Mouse (Mus musculus) thymus, adult 18-20 months (tissue): Measurements from ENCODE around the gene Sf3b3.

Source experiments
- DNase-seq, 2 experiments: peaks; one replicate each; pipeline ENCODE4 v3.0.0; 2022; ENCODE audit warnings: mixed read lengths in 2 of 2

Sf3b3 gene

DNA sequence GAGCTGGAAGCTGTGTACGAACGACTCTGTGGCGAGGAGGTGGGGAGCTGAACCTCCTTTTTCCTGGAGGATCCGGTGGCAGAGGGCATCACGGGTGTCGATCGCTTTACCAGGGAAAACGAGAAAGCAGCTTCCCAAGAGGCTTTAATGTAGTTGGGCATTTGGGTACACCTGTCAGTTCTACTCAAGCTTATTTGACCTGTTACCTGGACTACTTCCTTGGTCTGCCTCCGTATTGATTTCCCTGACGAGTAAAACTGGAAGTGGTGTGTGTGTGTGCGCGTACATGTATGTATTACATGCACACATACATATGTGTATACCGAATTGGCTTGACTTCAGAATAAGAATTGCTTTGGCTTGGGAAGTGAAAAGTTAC, 573 bp upstream of the Sf3b3 start:
- no peak for DNase-seq

DNA sequence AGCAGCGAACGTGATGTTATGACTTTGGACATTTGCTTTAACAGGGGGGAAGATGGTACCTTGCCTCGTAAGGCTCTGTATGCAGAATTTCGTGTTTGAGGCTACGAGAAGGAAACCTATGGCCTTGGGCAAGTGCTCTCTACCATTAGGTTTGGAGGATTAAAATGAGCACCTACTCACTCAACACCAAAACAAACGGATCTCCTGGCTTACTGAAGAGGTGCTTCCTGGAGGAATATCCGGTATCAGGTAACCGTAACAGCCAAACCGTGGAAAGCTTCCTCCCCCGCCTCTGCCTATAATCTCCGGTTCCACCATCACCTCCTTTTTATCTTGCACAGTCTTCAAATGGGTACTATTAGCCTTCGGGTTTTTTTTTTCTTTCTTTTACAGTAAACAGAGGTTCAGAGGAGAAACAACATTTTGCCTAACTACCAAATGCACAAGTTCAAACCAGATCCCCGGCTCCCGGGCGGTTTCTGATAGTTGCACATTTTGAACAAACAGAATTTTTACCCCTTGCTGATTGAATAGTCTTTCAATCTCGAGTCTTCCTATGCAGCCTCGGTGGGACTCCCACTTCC, 674 bp downstream of the Sf3b3 start:
- DNase-seq, result peak in 1 of 2 experiments; percentile 8

DNA sequence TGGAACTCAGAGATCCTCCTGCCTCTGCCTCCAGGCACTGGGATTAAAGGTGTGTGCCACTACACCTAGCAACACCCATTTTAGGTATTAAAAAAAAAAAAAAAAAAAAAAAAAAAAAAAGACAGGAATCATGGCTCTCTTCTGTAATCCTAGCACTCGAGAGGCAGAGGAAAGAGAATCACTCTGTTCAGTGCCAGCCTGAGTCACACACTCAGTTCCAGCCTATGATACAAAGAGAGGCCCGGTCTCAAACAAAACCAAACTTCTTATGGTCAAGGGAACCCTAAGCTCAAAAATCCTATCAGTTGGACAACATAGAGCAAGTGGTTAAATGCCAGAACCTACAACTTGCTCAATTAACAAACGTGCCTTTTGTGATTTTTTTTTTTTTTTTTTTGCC, 1.6 kb downstream of the Sf3b3 start:
- no peak for DNase-seq

- no peak for DNase-seq
These were observed 3.4 kb downstream of the Sf3b3 start for GRCm38 (mm10) chr8:110843207-110843606.

- no peak for DNase-seq
These were observed 4.5 kb downstream of the Sf3b3 start for GRCm38 (mm10) chr8:110842012-110842574.

DNA sequence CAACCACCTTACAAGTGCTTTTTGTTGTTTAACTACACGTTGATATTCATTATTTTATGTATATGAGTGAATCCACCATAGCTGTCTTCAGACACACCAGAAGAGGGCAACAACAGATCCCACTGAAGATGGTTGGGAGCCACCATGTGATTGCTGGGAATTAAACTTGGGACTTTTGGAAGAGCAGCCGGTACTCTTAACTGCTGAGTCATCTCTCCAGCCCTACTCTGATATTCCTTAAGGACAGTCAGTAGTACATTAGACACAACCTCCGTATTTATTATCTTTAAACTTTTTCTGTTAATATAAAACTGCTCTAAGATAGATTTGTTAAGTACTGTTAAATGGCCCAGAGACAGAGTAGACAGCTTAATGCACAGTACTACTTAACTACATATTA, 14.6 kb downstream of the Sf3b3 start:
- no peak for DNase-seq

GRCm38 (mm10) chr8:110828511-110828910, 18.1 kb downstream of the Sf3b3 start:
- DNase-seq, result no peak

DNA sequence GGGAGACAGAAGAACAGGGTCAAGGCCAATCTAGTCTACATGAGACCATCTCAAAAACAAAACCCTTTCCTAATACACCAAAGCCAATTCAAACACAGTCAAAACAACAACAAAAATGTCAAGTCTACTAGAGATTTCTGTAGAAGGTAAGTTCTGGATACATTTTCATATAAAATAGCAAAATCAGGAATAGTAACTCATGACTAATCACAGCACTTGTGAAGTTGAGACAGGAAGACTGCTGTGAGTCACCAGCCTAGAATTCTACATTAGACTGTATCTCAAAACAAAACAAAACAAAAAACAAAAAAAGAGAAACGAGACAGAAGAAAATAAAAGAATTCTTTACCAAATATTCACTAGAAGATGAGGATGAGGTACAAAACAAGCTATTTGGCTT, 21.7 kb downstream of the Sf3b3 start:
- DNase-seq, result no peak

- no peak for DNase-seq
These were observed 24.6 kb downstream of the Sf3b3 start for GRCm38 (mm10) chr8:110821960-110822359.

DNA sequence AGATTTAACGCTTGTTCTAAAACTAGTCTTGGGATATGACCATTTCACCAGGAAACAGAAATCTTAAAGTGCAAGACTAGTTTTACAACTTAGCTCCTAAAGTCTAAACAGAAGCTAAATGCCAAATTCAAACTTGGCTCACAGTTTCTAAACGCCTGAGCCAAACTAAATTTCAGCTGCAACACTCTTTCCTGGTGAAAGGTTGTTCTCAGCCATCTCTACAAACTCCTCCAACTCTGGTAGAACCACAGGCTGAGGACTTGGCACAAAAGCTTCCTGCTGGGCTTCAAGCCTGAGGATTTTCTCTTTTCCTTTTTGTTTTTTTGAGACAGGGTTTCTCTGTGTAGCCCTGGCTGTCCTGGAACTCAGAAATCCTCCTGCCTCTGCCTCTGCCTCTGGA, 26.3 kb downstream of the Sf3b3 start:
- DNase-seq, result no peak

- no peak for DNase-seq
These were observed 28.0 kb downstream of the Sf3b3 start for GRCm38 (mm10) chr8:110818593-110818992.

DNA sequence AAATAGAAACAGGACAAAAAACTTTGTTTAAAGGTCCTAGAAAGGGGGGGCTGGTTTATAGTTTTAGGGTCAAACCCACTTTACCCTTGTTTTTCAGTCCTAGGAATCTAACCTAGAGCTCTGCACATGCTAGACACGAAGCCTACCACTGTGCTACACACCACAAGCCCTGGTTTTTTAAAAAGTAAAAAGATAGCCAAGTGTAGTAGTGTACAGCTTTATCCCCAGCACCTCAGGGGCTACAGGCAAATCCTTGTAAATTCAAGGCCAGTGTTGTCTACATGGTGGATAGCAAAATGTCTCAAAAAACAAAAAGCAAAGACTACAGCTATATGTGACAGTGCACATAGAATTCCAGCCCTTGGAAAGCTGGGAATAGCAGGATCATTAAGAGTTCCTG, 29.6 kb downstream of the Sf3b3 start:
- no peak for DNase-seq

DNA sequence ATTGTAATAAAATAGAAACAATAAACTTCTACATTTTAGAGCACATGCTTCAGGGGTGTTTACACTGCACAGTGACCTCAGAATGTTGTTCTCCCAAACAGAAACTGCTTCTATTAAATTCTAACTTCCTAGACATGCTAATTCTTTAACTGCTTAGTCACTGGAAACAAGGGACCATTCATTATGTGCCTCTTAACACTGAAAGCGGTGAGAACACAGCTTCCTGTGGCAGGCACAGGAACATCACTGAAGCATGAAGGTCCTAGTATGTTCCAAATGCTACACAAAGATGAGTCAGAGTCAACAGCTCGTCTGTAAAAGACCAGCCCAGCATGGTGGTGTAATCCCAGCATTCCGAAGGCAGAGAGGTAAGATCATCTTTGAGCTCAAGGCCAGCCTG, 31.3 kb downstream of the Sf3b3 start:
- no peak for DNase-seq

GRCm38 (mm10) chr8:110813081-110813812, 33.3 kb downstream of the Sf3b3 start:
- DNase-seq, result no peak

GRCm38 (mm10) chr8:110812349-110813080, 34.1 kb downstream of the Sf3b3 start:
- no peak for DNase-seq

DNA sequence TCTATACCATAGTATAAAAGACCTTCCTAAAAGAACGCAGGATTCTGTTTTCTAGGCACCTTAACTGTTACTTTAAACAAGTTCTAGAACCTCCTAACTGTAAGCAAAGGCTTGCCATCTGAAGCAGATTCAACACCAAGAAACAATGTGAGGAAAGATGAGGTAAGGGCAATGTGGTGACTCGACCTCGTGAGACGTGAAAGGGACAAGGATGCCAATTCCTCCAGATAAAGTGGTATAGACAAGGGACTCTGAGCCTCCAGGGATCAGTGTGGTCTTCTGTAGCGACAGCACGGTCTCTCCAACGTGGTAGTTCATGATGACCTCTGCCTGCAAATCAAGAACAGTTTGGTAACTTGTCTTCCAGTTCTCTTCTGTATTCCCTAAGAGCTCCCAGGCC, 34.8 kb downstream of the Sf3b3 start:
- no peak for DNase-seq

DNA sequence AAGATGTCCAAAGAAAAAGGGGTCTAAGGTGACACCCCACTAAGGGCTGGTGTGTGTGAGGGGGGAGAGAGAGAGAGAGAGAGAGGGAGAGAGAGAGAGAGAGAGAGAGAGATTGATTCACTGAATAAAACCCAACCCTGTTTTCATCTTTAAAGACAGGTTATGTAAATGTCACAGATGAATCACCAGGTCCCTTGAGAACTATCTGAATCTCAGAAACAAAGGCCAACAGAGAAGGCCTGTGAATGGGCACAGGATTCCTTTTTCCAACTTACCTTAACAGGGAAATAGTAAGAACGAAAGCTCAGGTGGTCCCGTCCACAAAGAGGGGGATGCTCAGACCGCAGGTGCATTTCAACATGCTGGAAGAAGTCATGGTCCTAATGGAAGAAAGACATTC, 35.5 kb downstream of the Sf3b3 start:
- no peak for DNase-seq

DNA sequence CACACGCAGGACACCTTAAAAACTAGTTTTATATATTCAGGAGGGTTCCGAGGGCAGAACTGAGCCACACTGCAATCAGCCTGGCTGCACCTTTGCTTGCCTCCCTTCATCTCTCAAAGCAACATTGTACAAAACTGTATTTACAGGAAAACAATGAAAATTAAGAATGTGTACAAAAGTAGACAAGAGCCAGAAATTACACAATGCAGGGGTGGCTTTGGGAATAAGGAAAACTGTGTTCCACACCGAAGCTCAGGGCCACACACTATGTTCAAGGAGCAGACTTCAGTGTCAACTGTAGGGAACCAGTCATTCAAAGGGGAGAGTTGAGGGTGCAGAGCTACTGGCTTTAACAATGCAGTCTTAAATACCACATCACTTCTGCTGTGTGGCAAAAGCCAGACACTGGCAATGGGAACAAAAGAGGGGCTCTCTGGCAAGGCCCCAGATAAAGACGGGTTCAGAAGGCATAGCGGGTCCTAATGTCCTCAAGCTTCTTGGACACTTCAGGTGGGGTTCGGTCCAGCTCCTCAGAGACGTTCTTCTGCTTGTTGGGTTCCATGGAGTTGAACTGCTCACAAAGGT, 36.0 kb downstream of the Sf3b3 start:
- no peak for DNase-seq

GRCm38 (mm10) chr8:110809831-110810230, 36.8 kb downstream of the Sf3b3 start:
- no peak for DNase-seq

GRCm38 (mm10) chr8:110808495-110809472, 37.8 kb downstream of the Sf3b3 start:
- no peak for DNase-seq

GRCm38 (mm10) chr8:110806146-110806545, 40.4 kb downstream of the Sf3b3 start:
- DNase-seq, result peak in 1 of 2 experiments; percentile 31

GRCm38 (mm10) chr8:110805669-110806068, 40.9 kb downstream of the Sf3b3 start, which contains the start of gene Il34:
Gene Il34, minus strand, starts transcription at chr8:110805924.
- DNase-seq, result peak; percentile 71 to 85
